Mouse (Mus musculus) spleen, adult 12 weeks (tissue): ENCODE measurements at regions not wholly inside any gene's neighbourhood (a gene's known extent, or its start where the extent isn't known, plus 50 kb on each side); places are given as distances from the start of the nearest gene placed in this dataset.

Experiments
- DNase-seq: peaks from one replicate; pipeline ENCODE4 v3.0.0; 2022; ENCODE audit warnings: low spot score

GRCm38 (mm10) chr19:60148313-60148965 is 78.1 kb downstream of the Fam204a start:
- DNase-seq = no peak

- no peak for DNase-seq
Measured at GRCm38 (mm10) chr19:60146451-60147190, 79.9 kb downstream of the Fam204a start.

- no peak for DNase-seq
Measured at GRCm38 (mm10) chr19:60145242-60145641, 81.3 kb downstream of the Fam204a start.

GRCm38 (mm10) chr19:60144336-60144989 is 82.0 kb downstream of the Fam204a start:
- DNase-seq = peak; percentile 35

GRCm38 (mm10) chr19:60138881-60139280 is 87.6 kb downstream of the Fam204a start:
- no peak for DNase-seq

- DNase-seq = no peak
Measured at GRCm38 (mm10) chr19:60136491-60136890, 90.0 kb downstream of the Fam204a start.

- no peak for DNase-seq
Measured at GRCm38 (mm10) chr19:60134447-60135328, 91.8 kb downstream of the Fam204a start.

GRCm38 (mm10) chr19:60129635-60130034 is 96.9 kb downstream of the Fam204a start:
- no peak for DNase-seq

- DNase-seq = no peak
Measured at GRCm38 (mm10) chr19:60124638-60125037, 101.9 kb downstream of the Fam204a start.

- DNase-seq = no peak
Measured at GRCm38 (mm10) chr19:60120917-60121316, 105.6 kb downstream of the Fam204a start.

GRCm38 (mm10) chr19:60119051-60119450 is 107.5 kb downstream of the Fam204a start:
- DNase-seq = no peak

- no peak for DNase-seq
Measured at GRCm38 (mm10) chr19:60113666-60114388, 112.7 kb downstream of the Fam204a start.

- no peak for DNase-seq
Measured at GRCm38 (mm10) chr19:60110278-60110677, 116.2 kb downstream of the Fam204a start.

GRCm38 (mm10) chr19:60109488-60109887 is 117.0 kb downstream of the Fam204a start:
- no peak for DNase-seq

- DNase-seq = no peak
Measured at GRCm38 (mm10) chr19:60097915-60098314, 128.6 kb downstream of the Fam204a start.

GRCm38 (mm10) chr19:60074986-60075385 is 131.5 kb upstream of the Rab11fip2 start:
- no peak for DNase-seq

GRCm38 (mm10) chr19:60073328-60073727 is 129.9 kb upstream of the Rab11fip2 start:
- no peak for DNase-seq

GRCm38 (mm10) chr19:60066183-60066582 is 122.7 kb upstream of the Rab11fip2 start:
- DNase-seq = no peak

GRCm38 (mm10) chr19:60055121-60055874 is 111.8 kb upstream of the Rab11fip2 start:
- no peak for DNase-seq

- no peak for DNase-seq
Measured at GRCm38 (mm10) chr19:60051151-60051550, 107.7 kb upstream of the Rab11fip2 start.

GRCm38 (mm10) chr19:60040721-60041120 is 97.3 kb upstream of the Rab11fip2 start:
- DNase-seq = no peak
